Mouse (Mus musculus) liver, embryonic 16.5 days (tissue): ENCODE data around the gene Lhpp. TPM values are rescaled to one million over a fixed set of nuclear protein-coding genes. Genes with fewer than 3 reads are reported as not detected.

ENCODE experiments used
- ATAC-seq: fragments of 200-750 bp; cut with Nextera tagmentation; 2 replicates; pipeline ENCODE4 v1.8.0; 2017; ENCODE audit warnings: low read depth, mild to moderate bottlenecking, moderate number of reproducible peaks, moderate library complexity
- H3K27ac ChIP-seq: fragments of 300-500 bp; sonication (generic); 2 replicates; pipeline ENCODE4 v1.5.1; 2014; ENCODE audit warnings: mild to moderate bottlenecking, low read length
- H3K27me3 ChIP-seq: fragments of 300-500 bp; sonication (generic); 2 replicates; pipeline ENCODE4 v1.6.1; 2014; ENCODE audit warnings: low read depth, low read length, mixed read lengths; ENCODE audit not compliant: control insufficient read depth, insufficient read depth
- H3K36me3 ChIP-seq: fragments of 300-500 bp; sonication (generic); 2 replicates; pipeline ENCODE4 v1.6.1; 2014; ENCODE audit warnings: mild to moderate bottlenecking; ENCODE audit not compliant: control insufficient read depth, insufficient read depth
- H3K4me1 ChIP-seq: fragments of 300-500 bp; sonication (generic); 2 replicates; pipeline ENCODE4 v1.6.1; 2014; ENCODE audit warnings: low read depth, low read length, mixed read lengths; ENCODE audit not compliant: control insufficient read depth
- H3K4me2 ChIP-seq: fragments of 300-500 bp; sonication (generic); 2 replicates; pipeline ENCODE4 v1.6.1; 2014; ENCODE audit warnings: low read depth, low read length, mixed read lengths
- H3K4me3 ChIP-seq: fragments of 300-500 bp; sonication (generic); 2 replicates; pipeline ENCODE4 v1.5.1; 2014; ENCODE audit warnings: low read depth, mild to moderate bottlenecking, low read length
- H3K9ac ChIP-seq: fragments of 300-500 bp; sonication (generic); 2 replicates; pipeline ENCODE4 v1.6.1; 2014; ENCODE audit warnings: low read depth, low read length
- H3K9me3 ChIP-seq: fragments of 300-500 bp; sonication (generic); replicated peaks from 2 replicates; pipeline ENCODE4 v1.6.1; 2016; ENCODE audit warnings: low read length; ENCODE audit not compliant: control insufficient read depth
- WGBS: fragments of 180-500 bp; shearing (Covaris S2); extraction: QIAGEN DNeasy Blood & Tissue Kit; methylation state at CpG from one replicate; pipeline ENCODE4 v1.1.7; 2014; ENCODE audit not compliant: insufficient replicate concordance; 5-methylcytosine and 5-hydroxymethylcytosine counted together
- polyA plus RNA-seq: library from polyadenylated mRNA; unstranded; fragments of >200 nt; fragmentation: Nextera tagmentation; extraction: Ambion mirVana; gene quantifications from 2 replicates; pipeline ENCODE4 v1.2.1, GENCODE M21; 2015

Lhpp gene
- polyA plus RNA-seq, 1 experiment from 2014 or later = 4.0 TPM

- H3K9ac ChIP-seq = no peak overlapping the region
- 61% methylated on average over 4 of the region's 4 CpGs for WGBS
- no peak overlapping the region for H3K4me3 ChIP-seq
- H3K4me1 ChIP-seq = peaks cover 2% of the 10 kb centered on the region; the same call in 1 of the 2 replicates
- H3K36me3 ChIP-seq = no peaks in the 10 kb centered on the region
- no peak overlapping the region for H3K4me2 ChIP-seq
- H3K27me3 ChIP-seq = no peaks in the 10 kb centered on the region
- H3K9me3 ChIP-seq = no peaks in the 10 kb centered on the region
- no peak for ATAC-seq
- H3K27ac ChIP-seq = no peak overlapping the region
Observed at GRCm38 (mm10) chr7:132666516-132666915, 56.1 kb downstream of the Lhpp start.

- Histone ChIP-seq H3K4me2 (no peak overlapping the region), H3K4me3 (no peak overlapping the region), H3K9ac (no peak overlapping the region), H3K27me3 (no peaks in the 10 kb centered on the region), H3K27ac (no peak overlapping the region), H3K9me3 (no peaks in the 10 kb centered on the region), H3K4me1 (peaks cover 2% of the 10 kb centered on the region; the same call in 1 of the 2 replicates), H3K36me3 (no peaks in the 10 kb centered on the region)
- no peak for ATAC-seq
- WGBS = 67% methylated on average over 2 of the region's 2 CpGs
Observed at GRCm38 (mm10) chr7:132668604-132669003, 58.2 kb downstream of the Lhpp start.

- H3K4me3 ChIP-seq = no peak overlapping the region
- no peak overlapping the region for H3K4me2 ChIP-seq
- H3K27me3 ChIP-seq = no peaks in the 10 kb centered on the region
- no peaks in the 10 kb centered on the region for H3K36me3 ChIP-seq
- ATAC-seq = no peak
- no peak overlapping the region for H3K27ac ChIP-seq
- no peaks in the 10 kb centered on the region for H3K4me1 ChIP-seq
- 71% methylated on average over 20 of the region's 20 CpGs for WGBS
- H3K9me3 ChIP-seq = no peaks in the 10 kb centered on the region
- no peak overlapping the region for H3K9ac ChIP-seq
Observed at GRCm38 (mm10) chr7:132669999-132670862, 59.8 kb downstream of the Lhpp start.

GRCm38 (mm10) chr7:132670863-132671165 is 60.4 kb downstream of the Lhpp start:
- H3K4me3 ChIP-seq = no peak overlapping the region
- ATAC-seq = peak; percentile 38; the same call in 1 of the 2 replicates

GRCm38 (mm10) chr7:132672481-132672959 is 62.1 kb downstream of the Lhpp start:
- ATAC-seq = peak; percentile 52
- 45% methylated on average over 7 of the region's 7 CpGs for WGBS
- Histone ChIP-seq H3K36me3 (no peaks in the 10 kb centered on the region), H3K27me3 (no peaks in the 10 kb centered on the region), H3K4me3 (no peak overlapping the region), H3K4me1 (no peaks in the 10 kb centered on the region), H3K27ac (no peak overlapping the region), H3K9ac (no peak overlapping the region), H3K9me3 (no peaks in the 10 kb centered on the region), H3K4me2 (no peak overlapping the region)

More at GRCm38 (mm10) chr7:132670863-132671165, 60.4 kb downstream of the Lhpp start:
- H3K4me2 ChIP-seq = no peak overlapping the region
- H3K9ac ChIP-seq = no peak overlapping the region
- H3K4me1 ChIP-seq = no peaks in the 10 kb centered on the region
- H3K9me3 ChIP-seq = no peaks in the 10 kb centered on the region
- H3K27me3 ChIP-seq = no peaks in the 10 kb centered on the region
- no peaks in the 10 kb centered on the region for H3K36me3 ChIP-seq
- WGBS = 67% methylated on average over 3 of the region's 3 CpGs
- H3K27ac ChIP-seq = no peak overlapping the region

GRCm38 (mm10) chr7:132673931-132674755 is 63.7 kb downstream of the Lhpp start:
- Histone ChIP-seq H3K4me3 (no peak overlapping the region), H3K36me3 (no peaks in the 10 kb centered on the region), H3K9me3 (no peaks in the 10 kb centered on the region), H3K4me1 (no peaks in the 10 kb centered on the region), H3K9ac (no peak overlapping the region), H3K4me2 (no peak overlapping the region), H3K27ac (no peak overlapping the region), H3K27me3 (no peaks in the 10 kb centered on the region)
- no peak for ATAC-seq
- 65% methylated on average over 17 of the region's 17 CpGs for WGBS

- H3K4me2 ChIP-seq = no peak overlapping the region
- ATAC-seq = no peak
- no peak overlapping the region for H3K9ac ChIP-seq
- no peak overlapping the region for H3K4me3 ChIP-seq
- H3K9me3 ChIP-seq = no peaks in the 10 kb centered on the region
- no peak overlapping the region for H3K27ac ChIP-seq
- H3K27me3 ChIP-seq = no peaks in the 10 kb centered on the region
- no peaks in the 10 kb centered on the region for H3K36me3 ChIP-seq
- H3K4me1 ChIP-seq = no peaks in the 10 kb centered on the region; the same call in 1 of the 2 replicates
- WGBS = 57% methylated on average over 2 of the region's 2 CpGs
Observed at GRCm38 (mm10) chr7:132675922-132676321, 65.5 kb downstream of the Lhpp start.

GRCm38 (mm10) chr7:132679117-132679516 is 68.7 kb downstream of the Lhpp start:
- H3K27ac ChIP-seq = no peak overlapping the region
- H3K36me3 ChIP-seq = no peaks in the 10 kb centered on the region
- no peak overlapping the region for H3K4me3 ChIP-seq
- no peaks in the 10 kb centered on the region; the same call in 1 of the 2 replicates for H3K4me1 ChIP-seq
- no peak overlapping the region for H3K9ac ChIP-seq
- H3K27me3 ChIP-seq = no peaks in the 10 kb centered on the region
- no peaks in the 10 kb centered on the region for H3K9me3 ChIP-seq
- ATAC-seq = no peak
- 36% methylated on average over 4 of the region's 4 CpGs for WGBS
- no peak overlapping the region for H3K4me2 ChIP-seq

- no peaks in the 10 kb centered on the region for H3K9me3 ChIP-seq
- no peaks in the 10 kb centered on the region; the same call in 1 of the 2 replicates for H3K4me1 ChIP-seq
- H3K9ac ChIP-seq = no peak overlapping the region
- no peak overlapping the region for H3K4me3 ChIP-seq
- 31% methylated on average over 6 of the region's 6 CpGs for WGBS
- no peak overlapping the region for H3K4me2 ChIP-seq
- no peak overlapping the region for H3K27ac ChIP-seq
- no peaks in the 10 kb centered on the region for H3K27me3 ChIP-seq
- H3K36me3 ChIP-seq = no peaks in the 10 kb centered on the region
- no peak for ATAC-seq
Observed at GRCm38 (mm10) chr7:132679549-132679948, 69.1 kb downstream of the Lhpp start.
